Mouse (Mus musculus) lung, embryonic 16.5 days (tissue): ENCODE measurements around the gene Gjb3. TPM values are rescaled to one million over a fixed set of nuclear protein-coding genes. Genes with fewer than 3 reads are reported as not detected.

Source experiments
- ATAC-seq: fragments of 200-750 bp; cut with Nextera tagmentation; 2 replicates; pipeline ENCODE4 v1.8.0; 2017; ENCODE audit warnings: low read depth, mild to moderate bottlenecking, moderate library complexity
- H3K27ac ChIP-seq: fragments of 300-500 bp; sonication (generic); 2 replicates; pipeline ENCODE4 v1.5.1; 2014; ENCODE audit warnings: mild to moderate bottlenecking, control low read depth, low read length
- H3K27me3 ChIP-seq: fragments of 300-500 bp; sonication (generic); 2 replicates; pipeline ENCODE4 v1.6.1; 2014; ENCODE audit warnings: low read depth, low read length, mixed read lengths; ENCODE audit not compliant: control insufficient read depth, insufficient read depth
- H3K36me3 ChIP-seq: fragments of 300-500 bp; sonication (generic); 2 replicates; pipeline ENCODE4 v1.6.1; 2014; ENCODE audit warnings: low read length; ENCODE audit not compliant: control insufficient read depth, insufficient read depth
- H3K4me1 ChIP-seq: fragments of 300-500 bp; sonication (generic); replicated peaks from 2 replicates; pipeline ENCODE4 v1.6.1; 2014; ENCODE audit warnings: low read length, mixed read lengths; ENCODE audit not compliant: control insufficient read depth, insufficient read depth
- H3K4me2 ChIP-seq: fragments of 300-500 bp; sonication (generic); 2 replicates; pipeline ENCODE4 v1.6.1; 2014; ENCODE audit warnings: low read depth, low read length, control low read depth
- H3K4me3 ChIP-seq: fragments of 300-500 bp; sonication (generic); 2 replicates; pipeline ENCODE4 v1.5.1; 2014; ENCODE audit warnings: mild to moderate bottlenecking, low read length, control low read depth
- H3K9ac ChIP-seq: fragments of 300-500 bp; sonication (generic); 2 replicates; pipeline ENCODE4 v1.6.1; 2014; ENCODE audit warnings: low read length, control low read depth
- H3K9me3 ChIP-seq: fragments of 300-500 bp; sonication (generic); 2 replicates; pipeline ENCODE4 v1.6.1; 2016; ENCODE audit warnings: low read length; ENCODE audit not compliant: control insufficient read depth
- WGBS: fragments of 180-500 bp; shearing (Covaris S2); extraction: QIAGEN DNeasy Blood & Tissue Kit; methylation state at CpG from one replicate; pipeline ENCODE4 v1.1.7; 2014; 5-methylcytosine and 5-hydroxymethylcytosine counted together
- polyA plus RNA-seq: library from polyadenylated mRNA; unstranded; fragments of >200 nt; fragmentation: Nextera tagmentation; extraction: Ambion mirVana; gene quantifications from 2 replicates; pipeline ENCODE4 v1.2.1, GENCODE M21; 2015

Gjb3 gene
- 2.0 and 2.2 TPM in 2 replicates for polyA plus RNA-seq

DNA sequence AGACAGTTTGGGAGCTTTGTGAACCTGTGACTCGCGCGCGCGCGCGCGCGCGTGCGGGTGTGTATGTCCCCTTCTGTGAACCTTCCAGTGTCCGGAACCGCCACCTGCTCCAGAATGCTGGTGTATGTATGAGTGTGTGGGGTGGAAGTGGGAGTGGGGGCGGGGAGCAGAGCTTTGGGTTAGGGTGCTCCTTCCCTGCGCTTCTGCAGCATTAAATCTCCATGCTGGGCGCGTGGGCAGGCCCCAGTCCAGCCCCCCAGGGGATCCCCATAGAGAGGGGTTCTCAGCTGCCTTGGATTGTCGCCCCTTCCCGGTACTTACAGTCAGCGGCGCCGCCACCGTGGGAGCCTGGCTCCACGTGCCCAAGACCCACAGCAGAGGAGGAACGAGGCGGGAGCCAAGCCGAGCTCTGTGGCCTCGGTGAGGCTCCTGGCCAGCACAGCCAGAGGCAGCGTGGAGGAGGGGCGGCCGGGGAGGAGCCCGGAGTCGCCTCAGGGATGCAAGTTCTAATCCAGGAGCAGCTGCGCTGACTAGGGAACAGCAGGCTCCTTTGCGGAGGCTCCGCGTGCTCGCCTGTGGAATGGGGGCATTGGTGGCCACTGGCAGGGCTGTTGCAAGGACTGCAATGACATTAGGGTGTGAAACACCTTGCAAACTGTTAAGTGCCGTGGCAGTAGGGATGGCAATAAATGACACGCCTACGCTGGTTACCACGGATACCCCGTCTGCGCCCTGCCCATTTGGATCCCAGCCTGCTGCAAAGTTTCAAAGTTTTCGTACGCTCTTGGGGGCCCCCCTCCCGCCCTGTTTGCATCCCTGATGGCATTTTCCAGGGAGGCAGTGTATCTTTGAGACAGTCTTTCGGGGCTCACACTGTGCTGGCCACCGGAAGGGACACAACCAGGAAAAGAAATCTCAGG lies at the start of gene Gjb3:
TSS of gene Gjb3 (minus strand) at position 664 of the 920 bp plus-strand sequence.
- Histone ChIP-seq H3K4me3 (peak within 1 kb of the TSS; percentile 30), H3K4me2 (peak within 1 kb of the TSS; percentile 51), H3K9ac (peak within 1 kb of the TSS; percentile 37; the same call in 1 of the 2 replicates), H3K4me1 (peaks cover 2% of the 10 kb centered on the region; the same call in 1 of the 2 replicates), H3K27me3 (peaks cover 38% of the 10 kb centered on the region), H3K9me3 (no peaks in the 10 kb centered on the region), H3K36me3 (no peaks in the 10 kb centered on the region), H3K27ac (no peak within 1 kb of the TSS)
- peak; percentile 51; the same call in 1 of the 2 replicates for ATAC-seq
- WGBS: 1% methylated on average over 49 of the region's 49 CpGs

GRCm38 (mm10) chr4:127377344-127377743 lies 46.7 kb upstream of the Gjb3 start:
- H3K27ac ChIP-seq: no peak overlapping the region
- H3K36me3 ChIP-seq: no peaks in the 10 kb centered on the region
- no peak for ATAC-seq
- no peaks in the 10 kb centered on the region for H3K9me3 ChIP-seq
- H3K9ac ChIP-seq: no peak overlapping the region
- no peaks in the 10 kb centered on the region for H3K27me3 ChIP-seq
- no peak overlapping the region for H3K4me2 ChIP-seq
- no peak overlapping the region for H3K4me3 ChIP-seq
- no peaks in the 10 kb centered on the region for H3K4me1 ChIP-seq
- 33% methylated on average over 4 of the region's 4 CpGs for WGBS

GRCm38 (mm10) chr4:127375541-127376177 lies 45.0 kb upstream of the Gjb3 start:
- Histone ChIP-seq H3K9me3 (no peaks in the 10 kb centered on the region), H3K4me2 (no peak overlapping the region)
- ATAC-seq: no peak

DNA sequence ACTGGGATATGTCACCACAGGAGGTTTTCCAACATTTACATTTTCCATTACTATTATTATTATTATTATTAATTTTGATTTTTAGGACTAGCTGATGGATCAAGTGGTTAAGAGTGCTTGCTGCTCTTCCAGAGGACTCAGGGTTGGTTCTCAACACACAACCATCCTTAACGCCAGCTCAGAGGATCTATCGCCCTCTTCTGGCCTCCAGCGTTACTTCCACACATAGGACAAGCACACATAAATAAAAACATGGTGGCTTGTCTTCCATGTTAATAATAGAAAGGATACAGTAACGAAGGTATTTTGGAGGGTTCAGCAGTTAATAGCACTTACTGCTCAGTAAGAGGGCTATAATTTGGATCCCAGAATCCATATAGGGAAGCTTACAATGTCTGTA lies 44.0 kb upstream of the Gjb3 start:
- H3K36me3 ChIP-seq: no peaks in the 10 kb centered on the region
- H3K4me3 ChIP-seq: no peak overlapping the region
- H3K27me3 ChIP-seq: no peaks in the 10 kb centered on the region
- H3K4me2 ChIP-seq: no peak overlapping the region
- H3K4me1 ChIP-seq: no peaks in the 10 kb centered on the region
- 87% methylated on average over 4 of the region's 4 CpGs for WGBS
- H3K9me3 ChIP-seq: no peaks in the 10 kb centered on the region
- H3K27ac ChIP-seq: no peak overlapping the region
- H3K9ac ChIP-seq: no peak overlapping the region
- ATAC-seq: no peak

More at GRCm38 (mm10) chr4:127375541-127376177, 45.0 kb upstream of the Gjb3 start:
- Histone ChIP-seq H3K4me3 (no peak overlapping the region), H3K9ac (no peak overlapping the region), H3K27me3 (no peaks in the 10 kb centered on the region), H3K27ac (no peak overlapping the region), H3K4me1 (no peaks in the 10 kb centered on the region), H3K36me3 (no peaks in the 10 kb centered on the region)
- 79% methylated on average over 17 of the region's 17 CpGs for WGBS

- Histone ChIP-seq H3K27me3 (no peaks in the 10 kb centered on the region), H3K4me1 (no peaks in the 10 kb centered on the region), H3K9me3 (no peaks in the 10 kb centered on the region), H3K4me2 (no peak overlapping the region), H3K4me3 (no peak overlapping the region), H3K9ac (no peak overlapping the region), H3K36me3 (no peaks in the 10 kb centered on the region), H3K27ac (no peak overlapping the region)
- ATAC-seq: no peak
- WGBS: 23% methylated on average over 8 of the region's 8 CpGs
These were observed 42.8 kb upstream of the Gjb3 start for GRCm38 (mm10) chr4:127373491-127373890.

DNA sequence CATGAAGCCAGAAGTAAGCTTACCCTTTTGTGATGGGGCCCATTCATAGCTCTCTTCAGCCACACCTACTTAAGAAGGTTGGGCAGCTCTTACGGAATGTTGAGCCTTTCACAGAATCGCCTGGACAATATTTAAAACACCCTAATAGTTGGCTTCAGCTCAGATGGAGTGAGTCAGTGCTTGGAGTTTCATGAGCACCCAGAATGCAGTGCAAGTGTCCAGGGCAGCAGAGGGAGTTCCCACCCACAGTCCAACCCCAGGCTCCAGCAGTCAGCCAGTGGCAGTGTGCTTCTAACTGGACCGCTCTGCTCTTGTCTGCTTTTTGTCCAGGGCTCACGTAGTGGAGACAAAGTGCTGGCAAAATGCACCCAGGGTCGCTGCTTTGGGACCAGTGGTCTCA lies 40.9 kb upstream of the Gjb3 start:
- H3K4me2 ChIP-seq: no peak overlapping the region
- WGBS: 44% methylated on average over 5 of the region's 5 CpGs
- ATAC-seq: peak; percentile 84
- H3K4me1 ChIP-seq: no peaks in the 10 kb centered on the region
- no peaks in the 10 kb centered on the region for H3K9me3 ChIP-seq
- H3K4me3 ChIP-seq: no peak overlapping the region
- no peak overlapping the region for H3K27ac ChIP-seq
- no peaks in the 10 kb centered on the region for H3K27me3 ChIP-seq
- no peak overlapping the region for H3K9ac ChIP-seq
- H3K36me3 ChIP-seq: no peaks in the 10 kb centered on the region

DNA sequence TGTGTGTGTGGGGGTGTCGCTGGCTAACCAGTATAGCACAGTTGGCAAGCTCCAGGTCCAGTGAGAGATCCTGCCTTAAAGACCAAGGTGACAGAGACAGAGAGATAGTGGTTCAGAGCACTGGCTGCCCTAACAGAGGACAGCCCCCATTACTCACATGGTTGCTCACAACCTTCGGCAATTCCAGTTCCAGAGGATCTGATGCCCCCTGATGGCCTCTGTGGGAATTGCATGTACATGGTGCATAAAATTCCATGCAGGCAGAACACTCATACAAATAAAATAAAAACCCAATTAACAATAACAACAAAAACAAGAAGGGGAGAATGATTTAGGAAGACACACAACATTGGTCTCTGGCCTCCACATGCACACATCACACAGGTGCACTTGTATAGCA lies 39.8 kb upstream of the Gjb3 start:
- H3K27ac ChIP-seq: no peak overlapping the region
- no peaks in the 10 kb centered on the region for H3K27me3 ChIP-seq
- H3K4me3 ChIP-seq: no peak overlapping the region
- H3K36me3 ChIP-seq: no peaks in the 10 kb centered on the region
- H3K4me1 ChIP-seq: no peaks in the 10 kb centered on the region
- ATAC-seq: no peak
- no peak overlapping the region for H3K9ac ChIP-seq
- no peaks in the 10 kb centered on the region for H3K9me3 ChIP-seq
- WGBS: 44% methylated on average over 2 of the region's 2 CpGs
- no peak overlapping the region for H3K4me2 ChIP-seq

DNA sequence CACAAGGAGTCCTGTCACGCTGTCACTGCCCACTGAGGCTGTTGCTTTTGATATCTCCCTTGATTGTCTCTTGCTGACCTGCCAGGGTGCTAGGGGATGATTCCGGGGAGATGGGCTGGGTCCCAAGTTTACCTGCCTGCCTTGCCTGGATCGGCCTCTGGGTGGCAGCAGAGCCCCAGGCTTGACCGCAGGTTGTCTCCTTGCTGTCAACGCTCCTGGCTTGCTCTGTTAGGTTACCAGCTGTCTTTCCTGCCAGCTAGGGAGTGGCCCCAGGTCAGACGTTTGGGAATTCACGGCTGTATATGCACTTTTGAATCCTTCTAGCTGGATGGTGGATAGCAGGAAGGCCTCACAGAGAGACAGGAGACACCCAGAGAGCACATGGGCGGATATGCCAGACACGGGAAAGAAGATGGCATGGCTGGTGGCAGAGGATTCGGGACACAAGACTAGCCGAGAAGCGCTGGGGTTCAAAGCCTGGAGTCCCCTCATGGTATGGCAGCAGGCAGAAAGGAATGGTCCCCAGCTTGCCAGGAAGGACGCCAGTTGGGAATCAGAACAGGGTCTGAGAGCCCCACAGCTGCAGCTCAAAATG lies 37.8 kb upstream of the Gjb3 start:
- Histone ChIP-seq H3K4me2 (no peak overlapping the region), H3K27ac (no peak overlapping the region), H3K27me3 (no peaks in the 10 kb centered on the region), H3K9ac (no peak overlapping the region), H3K36me3 (no peaks in the 10 kb centered on the region), H3K4me3 (no peak overlapping the region), H3K9me3 (no peaks in the 10 kb centered on the region), H3K4me1 (no peaks in the 10 kb centered on the region)
- peak; percentile 18; the same call in 1 of the 2 replicates for ATAC-seq
- WGBS: 27% methylated on average over 13 of the region's 13 CpGs

DNA sequence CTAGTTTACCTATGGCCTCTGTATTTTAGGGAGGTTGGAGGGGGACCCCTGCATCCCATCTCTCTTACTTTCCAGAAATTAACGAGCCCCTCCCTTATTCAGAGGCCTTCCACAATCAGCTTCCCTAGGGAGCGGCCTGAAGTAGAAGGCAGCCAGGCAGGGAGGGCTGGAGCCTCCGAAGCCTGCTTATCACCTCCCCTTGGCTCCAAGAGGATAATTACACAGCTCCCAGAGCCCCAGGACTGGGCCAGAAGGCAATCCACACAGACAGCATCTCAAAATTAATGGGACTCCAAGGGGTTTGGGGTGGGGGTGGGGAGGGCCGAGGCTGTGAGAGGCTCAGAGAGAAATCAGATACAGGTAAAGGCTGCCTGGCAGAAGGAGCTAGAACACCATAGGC lies 35.2 kb upstream of the Gjb3 start:
- H3K4me3 ChIP-seq: no peak overlapping the region
- H3K36me3 ChIP-seq: no peaks in the 10 kb centered on the region
- H3K9me3 ChIP-seq: no peaks in the 10 kb centered on the region
- H3K27ac ChIP-seq: no peak overlapping the region
- no peaks in the 10 kb centered on the region for H3K27me3 ChIP-seq
- ATAC-seq: no peak
- no peak overlapping the region for H3K9ac ChIP-seq
- WGBS: 21% methylated on average over 4 of the region's 4 CpGs
- H3K4me2 ChIP-seq: no peak overlapping the region
- no peaks in the 10 kb centered on the region for H3K4me1 ChIP-seq
